In genomic region chr9:18778981-18779380, GRCm38 (mm10) we compare ENCODE assay signal across 26 mouse cellular contexts. TPM values are rescaled to one million over a fixed set of nuclear protein-coding genes. Genes with fewer than 3 reads are reported as not detected.
DNase-seq lines count a peak whose midpoint lies in the region; ATAC-seq and TF ChIP-seq lines count a peak whose summit lies in the region.
"Had no signal": no experiment of that assay in that cellular context is flagged by ENCODE, and none has a peak within 500 bp of the region (broad histone marks: within the 10 kb centered on the region; RNA-seq: fewer than 3 reads in every experiment).

No protein-coding gene starts in this region.

- no peaks in the 10 kb centered on the region for H3K36me3 ChIP-seq in heart, embryonic 13.5 days
- H3K36me3 ChIP-seq: embryonic facial prominence, embryonic 12.5 days; limb, embryonic 10.5 days; liver, embryonic 15.5 days; midbrain, embryonic 15.5 days; neural tube, embryonic 12.5 days; stomach, embryonic 15.5 days had no signal

- no peak overlapping the region for H3K4me3 ChIP-seq in heart, embryonic 13.5 days
- no peak overlapping the region for H3K4me3 ChIP-seq in gastrocnemius, adult 2 months
- H3K4me3 ChIP-seq: embryonic facial prominence, embryonic 12.5 days; limb, embryonic 10.5 days; liver, embryonic 15.5 days; midbrain, embryonic 15.5 days; neural tube, embryonic 12.5 days; stomach, embryonic 15.5 days had no signal

- 0 out of 2 replicates have a peak overlapping the region, but pooled peaks have one; percentile 16 for H3K4me2 ChIP-seq in heart, embryonic 13.5 days
- H3K4me2 ChIP-seq: embryonic facial prominence, embryonic 12.5 days; liver, embryonic 15.5 days; stomach, embryonic 15.5 days had no signal

- DNase-seq in heart, adult 11 months: no peak
- DNase-seq in retina, postnatal 1 day: peak; percentile 2
- DNase-seq in retina, embryonic 14.5 days (ENCODE audit: low spot score): no peak
- peak; percentile 45 for DNase-seq in ZHBTc4 (ENCODE audit: low read depth, low spot score)
- DNase-seq in gastrocnemius, adult 2 months: no peak
- no peak for DNase-seq in adrenal gland, postnatal 10 days
- DNase-seq: adrenal gland, postnatal 36 days; B cell, adult 2 months; gastrocnemius, postnatal 36 days; kidney, adult 11 months; liver; thymus, adult 2 months had no signal

- H3K27me3 ChIP-seq in heart, embryonic 13.5 days (replicated peaks): no peaks in the 10 kb centered on the region
- H3K27me3 ChIP-seq: CH12.LX; embryonic facial prominence, embryonic 12.5 days; liver, embryonic 15.5 days; midbrain, embryonic 15.5 days; neural tube, embryonic 12.5 days; stomach, embryonic 15.5 days had no signal

- WGBS in heart, embryonic 13.5 days: 64% methylated on average over 1 of the region's 1 CpGs

- TF ChIP-seq CTCF in gastrocnemius, adult 2 months (IDR thresholded peaks at IDR 0.05): no peak

- ATAC-seq in heart, embryonic 13.5 days (ENCODE audit: extremely low read depth, insufficient number of reproducible peaks, low FRiP score, low TSS enrichment): no peak
- ATAC-seq: lung, postnatal 0 days had no signal

- no peaks in the 10 kb centered on the region for H3K9me3 ChIP-seq in heart, embryonic 13.5 days
- H3K9me3 ChIP-seq: limb, embryonic 10.5 days; liver, embryonic 15.5 days; midbrain, embryonic 15.5 days; neural tube, embryonic 12.5 days; stomach, embryonic 15.5 days had no signal

- no peak overlapping the region for H3K9ac ChIP-seq in heart, embryonic 13.5 days
- H3K9ac ChIP-seq: embryonic facial prominence, embryonic 12.5 days; liver, embryonic 15.5 days; midbrain, embryonic 15.5 days; neural tube, embryonic 12.5 days; stomach, embryonic 15.5 days had no signal

- no peaks in the 10 kb centered on the region for H3K4me1 ChIP-seq in heart, embryonic 13.5 days
- H3K4me1 ChIP-seq: embryonic facial prominence, embryonic 12.5 days; limb, embryonic 10.5 days; liver, embryonic 15.5 days; midbrain, embryonic 15.5 days; neural tube, embryonic 12.5 days; stomach, embryonic 15.5 days had no signal

- no peak overlapping the region for H3K27ac ChIP-seq in heart, embryonic 13.5 days (replicated peaks)
- H3K27ac ChIP-seq in gastrocnemius, adult 2 months: no peak overlapping the region
- H3K27ac ChIP-seq: embryonic facial prominence, embryonic 12.5 days; limb, embryonic 10.5 days; liver, embryonic 15.5 days; macrophage; midbrain, embryonic 15.5 days; neural tube, embryonic 12.5 days; stomach, embryonic 15.5 days had no signal

- intact Hi-C loops in gastrocnemius, adult 2 months (cut with DNase I): no loop called here

RNA-seq across cellular contexts. Expression of gene Olfr24, which starts 15.2 kb away (rescaled TPM):
- polyA plus RNA-seq in heart, embryonic 13.5 days (2015; fragmentation: Nextera tagmentation; extraction: Ambion mirVana): not detected in 2 replicates
- total RNA-seq in gastrocnemius, adult 2 months (2021): not detected
- total RNA-seq in adrenal gland, postnatal 10 days (2021): not detected
- total RNA-seq: adrenal gland, postnatal 36 days; CH12.LX; gastrocnemius, postnatal 36 days; heart, postnatal 10 days; left cerebral cortex, adult 8-10 months had no signal
- polyA plus RNA-seq: forebrain, embryonic 11.5 days; kidney, embryonic 16.5 days; limb, embryonic 10.5 days; liver, embryonic 15.5 days; lung, postnatal 0 days; macrophage; midbrain, embryonic 15.5 days; neural tube, embryonic 12.5 days; stomach, embryonic 15.5 days; thymus, adult 2 months had no signal

RNA-seq across cellular contexts. Expression of gene Olfr828, which starts 40.3 kb away (rescaled TPM):
- polyA plus RNA-seq in heart, embryonic 13.5 days (2015; fragmentation: Nextera tagmentation; extraction: Ambion mirVana): not detected in 2 replicates
- total RNA-seq in gastrocnemius, adult 2 months (2021): not detected
- not detected for total RNA-seq in adrenal gland, postnatal 10 days (2021)
- total RNA-seq: adrenal gland, postnatal 36 days; CH12.LX; gastrocnemius, postnatal 36 days; heart, postnatal 10 days; left cerebral cortex, adult 8-10 months had no signal
- polyA plus RNA-seq: embryonic facial prominence, embryonic 12.5 days; forebrain, embryonic 11.5 days; kidney, embryonic 16.5 days; limb, embryonic 10.5 days; liver, embryonic 15.5 days; lung, postnatal 0 days; macrophage; midbrain, embryonic 15.5 days; neural tube, embryonic 12.5 days; stomach, embryonic 15.5 days; thymus, adult 2 months had no signal

Comparison
In these comparisons a context has a peak if more than half of its experiments do, and no peak if none do; other contexts are left out.
1. DNase-seq: peak in retina, postnatal 1 day (single experiment) and ZHBTc4 (single experiment); none in heart, adult 11 months (single experiment), retina, embryonic 14.5 days (single experiment), gastrocnemius, adult 2 months (single experiment) and adrenal gland, postnatal 10 days (single experiment).